Mouse (Mus musculus) midbrain, embryonic 10.5 days (tissue): ENCODE data around the gene Gm11172. TPM values are rescaled to one million over a fixed set of nuclear protein-coding genes. Genes with fewer than 3 reads are reported as not detected.

Source experiments
- DNase-seq: peaks from one replicate; pipeline ENCODE4 v3.0.0-alpha.2; 2017; ENCODE audit warnings: low spot score
- H3K27ac ChIP-seq: fragments of 300-500 bp; sonication (generic); replicated peaks from 2 replicates; pipeline ENCODE4 v1.5.1; 2016; ENCODE audit warnings: mild to moderate bottlenecking
- H3K27me3 ChIP-seq: fragments of 300-500 bp; sonication (generic); 2 replicates; pipeline ENCODE4 v1.6.1; 2016; ENCODE audit warnings: low read depth, mild to moderate bottlenecking; ENCODE audit not compliant: poor library complexity, severe bottlenecking
- H3K36me3 ChIP-seq: fragments of 300-500 bp; sonication (generic); 2 replicates; pipeline ENCODE4 v1.6.1; 2016; ENCODE audit warnings: mild to moderate bottlenecking, moderate library complexity
- H3K4me1 ChIP-seq: fragments of 300-500 bp; sonication (generic); 2 replicates; pipeline ENCODE4 v1.6.1; 2016
- H3K4me3 ChIP-seq: fragments of 300-500 bp; sonication (generic); 2 replicates; pipeline ENCODE4 v1.5.1; 2016; ENCODE audit warnings: mild to moderate bottlenecking, moderate library complexity
- H3K9me3 ChIP-seq: fragments of 300-500 bp; sonication (generic); replicated peaks from 2 replicates; pipeline ENCODE4 v1.6.1; 2016; ENCODE audit warnings: mild to moderate bottlenecking
- WGBS: fragments of 180-500 bp; shearing (Covaris S2); methylation state at CpG from one replicate; pipeline ENCODE4 v1.1.7; 2016; 5-methylcytosine and 5-hydroxymethylcytosine counted together
- polyA plus RNA-seq: library from polyadenylated mRNA; unstranded; fragments of >200 nt; fragmentation: Nextera tagmentation; extraction: Ambion mirVana; gene quantifications from 2 replicates; pipeline ENCODE4 v1.2.1, GENCODE M21; 2016

The Gm11172 gene
- polyA plus RNA-seq, 1 experiment from 2014 or later = not detected

DNA sequence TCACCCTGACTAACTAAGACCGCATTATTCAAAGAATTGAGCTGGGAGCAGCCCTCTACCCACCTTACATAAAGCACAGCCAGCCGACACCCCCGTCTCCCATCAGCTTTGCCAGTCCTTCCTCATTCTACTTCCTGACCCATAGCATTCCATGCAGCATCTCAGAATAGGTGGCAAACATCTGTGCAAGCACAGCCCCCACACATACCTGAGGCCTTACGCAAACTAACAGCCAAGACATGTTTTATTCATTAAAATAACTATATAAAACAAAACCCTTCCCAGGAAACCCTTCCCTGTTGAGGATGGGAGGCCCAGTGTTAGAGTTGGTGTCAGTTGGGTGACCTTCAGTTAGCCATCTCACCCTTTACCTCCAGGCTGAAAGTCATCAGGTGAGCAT lies 13.1 kb downstream of the Gm11172 start:
- no peak for DNase-seq
- 96% methylated on average over 4 of the region's 4 CpGs for WGBS
- no peak overlapping the region for H3K27ac ChIP-seq

DNA sequence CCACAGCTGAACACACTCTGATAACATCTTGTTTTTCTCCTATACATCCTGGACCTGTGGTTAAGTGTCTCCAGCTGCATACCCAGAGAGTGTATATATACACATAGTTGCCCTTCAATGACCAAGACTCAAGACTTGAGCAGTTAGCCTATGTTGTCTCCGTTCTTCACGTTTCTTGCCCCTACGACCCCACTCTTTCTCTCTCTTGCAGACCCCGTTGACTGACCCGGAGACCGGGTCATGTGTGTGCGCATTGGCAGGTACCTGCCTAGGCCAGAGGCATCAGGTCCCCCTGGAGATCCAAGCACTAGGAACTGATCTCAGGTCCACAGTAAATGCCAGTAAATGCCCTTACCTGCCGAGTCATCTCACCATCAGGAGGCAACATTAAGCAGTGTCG lies 14.6 kb downstream of the Gm11172 start:
- no peaks in the 10 kb centered on the region for H3K9me3 ChIP-seq
- H3K4me1 ChIP-seq = no peaks in the 10 kb centered on the region
- no peak overlapping the region for H3K27ac ChIP-seq
- DNase-seq = no peak
- WGBS = 92% methylated on average over 9 of the region's 9 CpGs
- no peak overlapping the region for H3K4me3 ChIP-seq
- no peaks in the 10 kb centered on the region for H3K36me3 ChIP-seq
- H3K27me3 ChIP-seq = no peaks in the 10 kb centered on the region

More for the DNA sequence above, 13.1 kb downstream of the Gm11172 start:
- no peaks in the 10 kb centered on the region for H3K36me3 ChIP-seq
- H3K4me3 ChIP-seq = no peak overlapping the region
- H3K9me3 ChIP-seq = no peaks in the 10 kb centered on the region
- H3K4me1 ChIP-seq = no peaks in the 10 kb centered on the region
- H3K27me3 ChIP-seq = no peaks in the 10 kb centered on the region

DNA sequence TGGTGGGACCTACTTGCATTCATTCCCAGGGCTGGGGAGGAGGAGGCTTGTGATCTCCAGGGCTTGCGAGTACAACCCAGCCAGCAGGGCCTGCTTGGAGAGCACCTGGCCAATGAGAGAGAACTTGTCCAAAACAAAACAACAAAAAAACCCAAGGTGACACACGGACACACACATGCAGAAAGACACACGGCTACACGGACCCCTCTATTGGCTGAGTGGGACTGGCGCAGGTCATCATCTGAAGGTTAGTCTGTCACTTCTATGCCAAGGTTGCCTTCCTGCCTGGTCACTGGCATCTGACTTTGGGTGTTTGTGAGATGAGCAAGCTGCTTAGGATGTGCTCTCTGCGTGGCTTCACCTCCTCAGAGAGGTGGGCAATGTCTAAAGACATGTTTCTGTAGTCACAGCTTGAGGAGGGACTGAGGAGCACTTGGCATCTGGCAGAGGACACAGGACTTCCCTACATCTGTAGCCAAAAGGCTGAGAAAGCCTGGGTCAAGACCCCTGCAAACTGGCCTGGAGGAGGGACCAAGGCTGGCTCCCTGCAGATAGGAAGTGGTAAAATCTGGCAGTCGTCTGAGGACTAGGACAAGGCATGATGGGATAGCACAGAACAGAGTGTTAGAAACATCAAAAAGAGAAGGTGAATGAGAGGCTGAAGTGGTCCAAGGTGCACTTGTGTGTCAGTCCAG lies 15.2 kb downstream of the Gm11172 start:
- H3K4me3 ChIP-seq = no peak overlapping the region
- no peaks in the 10 kb centered on the region for H3K27me3 ChIP-seq
- H3K27ac ChIP-seq = no peak overlapping the region
- H3K36me3 ChIP-seq = no peaks in the 10 kb centered on the region
- DNase-seq = no peak
- H3K4me1 ChIP-seq = no peaks in the 10 kb centered on the region
- H3K9me3 ChIP-seq = no peaks in the 10 kb centered on the region
- WGBS = 86% methylated on average over 7 of the region's 7 CpGs

DNA sequence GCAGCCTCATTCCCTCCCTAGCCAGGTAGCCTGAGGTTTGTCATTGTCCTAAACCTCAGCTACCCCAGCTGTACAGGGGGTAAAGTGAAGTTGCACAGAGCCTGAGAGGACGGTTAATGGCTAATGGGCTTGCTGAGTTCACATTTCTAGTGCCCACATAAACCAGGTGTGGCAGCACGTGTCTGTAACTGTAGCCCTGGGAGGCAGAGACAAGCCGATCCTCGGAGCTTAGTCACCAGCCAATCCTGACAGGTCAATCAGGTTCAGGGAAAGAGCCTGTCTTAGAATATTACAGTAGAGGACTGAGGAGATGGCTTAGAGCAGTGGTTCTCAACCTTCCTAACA lies 15.7 kb downstream of the Gm11172 start:
- Histone ChIP-seq H3K4me1 (no peaks in the 10 kb centered on the region), H3K36me3 (no peaks in the 10 kb centered on the region), H3K27me3 (peaks cover 4% of the 10 kb centered on the region; the same call in 1 of the 2 replicates), H3K9me3 (no peaks in the 10 kb centered on the region), H3K4me3 (no peak overlapping the region), H3K27ac (no peak overlapping the region)
- DNase-seq = no peak
- WGBS = 86% methylated on average over 4 of the region's 4 CpGs

DNA sequence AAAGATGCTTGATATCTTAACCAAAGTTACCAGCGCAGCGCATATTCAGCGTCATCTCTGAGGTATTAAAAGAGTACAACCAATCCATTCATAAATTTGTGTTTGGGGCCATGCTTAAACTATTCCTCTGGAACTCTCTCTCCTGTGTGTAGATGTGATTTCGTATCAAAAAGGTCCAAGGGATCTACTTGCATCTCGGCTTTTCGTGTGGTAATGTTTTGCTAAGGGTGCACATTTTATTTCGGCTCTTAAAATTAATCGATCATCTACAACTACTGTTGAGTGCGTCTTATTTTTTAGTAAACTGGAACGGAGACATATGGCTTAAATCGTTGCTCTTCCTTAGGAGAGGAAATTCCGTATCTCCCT lies 21.8 kb downstream of the Gm11172 start:
- Histone ChIP-seq H3K27ac (peak overlapping the region; percentile 97), H3K4me3 (peak overlapping the region; percentile 95)

DNA sequence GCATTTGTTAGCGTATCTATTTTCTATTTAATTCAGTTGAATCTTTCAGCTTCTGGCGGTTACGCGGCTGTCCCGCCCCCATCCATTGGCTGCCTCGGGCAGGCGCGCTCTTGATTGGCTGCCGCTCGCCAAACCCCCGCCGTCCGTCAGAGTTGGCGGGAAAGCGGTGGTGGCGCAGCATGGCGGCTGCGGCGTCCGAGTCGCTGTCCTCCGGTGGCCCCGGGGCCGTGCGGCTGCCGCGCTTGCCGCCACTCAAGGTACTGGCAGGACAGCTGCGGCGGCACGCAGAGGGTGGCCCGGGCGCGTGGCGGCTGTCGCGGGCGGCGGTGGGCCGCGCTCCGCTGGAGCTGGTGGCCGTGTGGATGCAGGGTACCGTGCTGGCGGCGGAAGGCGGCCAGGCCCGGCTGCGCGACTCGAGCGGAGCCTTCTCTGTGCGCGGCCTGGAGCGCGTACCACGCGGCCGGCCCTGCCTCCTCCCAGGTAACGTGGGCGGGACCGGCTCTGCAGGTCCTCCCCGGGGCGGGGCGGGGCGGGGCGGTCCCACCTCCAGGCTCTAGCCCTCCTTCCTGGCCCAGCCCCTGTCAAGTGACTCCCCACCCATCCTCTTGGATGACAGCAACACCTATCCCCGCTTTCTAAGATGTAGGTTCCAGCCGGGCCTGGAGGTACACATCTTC lies 22.3 kb downstream of the Gm11172 start, which contains the start of gene Rmi2:
TSS of gene Rmi2 (plus strand) at position 149 of the 677 bp plus-strand sequence.
- Histone ChIP-seq H3K27ac (peak within 1 kb of the TSS; percentile 97), H3K4me1 (peaks cover 40% of the 10 kb centered on the region), H3K4me3 (peak within 1 kb of the TSS; percentile 95), H3K36me3 (peaks cover 8% of the 10 kb centered on the region), H3K9me3 (no peaks in the 10 kb centered on the region), H3K27me3 (peaks cover 12% of the 10 kb centered on the region)
- peak; percentile 90 for DNase-seq
- under 1% methylated on average over 67 of the region's 69 CpGs for WGBS

More for the DNA sequence above, 21.8 kb downstream of the Gm11172 start:
- Histone ChIP-seq H3K27me3 (peaks cover 12% of the 10 kb centered on the region), H3K4me1 (peaks cover 39% of the 10 kb centered on the region), H3K9me3 (no peaks in the 10 kb centered on the region), H3K36me3 (peaks cover 3% of the 10 kb centered on the region; the same call in 1 of the 2 replicates)
- 12% methylated on average over 12 of the region's 12 CpGs for WGBS
- DNase-seq = no peak

DNA sequence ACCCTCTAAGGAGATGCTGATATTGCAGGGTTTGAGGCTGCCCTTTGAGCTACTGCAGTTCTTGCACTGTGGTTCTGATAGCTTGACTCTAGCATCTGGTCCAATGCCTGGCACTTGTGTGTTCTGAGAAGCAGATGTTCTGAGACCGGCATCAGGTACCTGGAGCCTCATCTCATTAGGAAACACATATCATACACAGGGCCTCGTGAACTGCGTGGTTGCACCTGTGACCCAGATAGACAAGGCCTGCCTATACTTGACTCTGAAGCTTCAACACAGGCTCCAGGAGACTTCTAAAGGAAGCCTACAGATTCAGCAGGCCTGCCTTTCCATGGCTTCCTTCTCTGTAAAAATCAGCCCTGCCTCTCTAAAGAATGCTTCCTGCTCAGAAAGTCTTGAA lies 23.7 kb downstream of the Gm11172 start:
- Histone ChIP-seq H3K27ac (no peak overlapping the region), H3K27me3 (peaks cover 12% of the 10 kb centered on the region), H3K4me3 (peak overlapping the region; percentile 95; the same call in 1 of the 2 replicates), H3K4me1 (peaks cover 40% of the 10 kb centered on the region), H3K36me3 (peaks cover 21% of the 10 kb centered on the region), H3K9me3 (no peaks in the 10 kb centered on the region)
- WGBS = 93% methylated on average over 3 of the region's 3 CpGs
- DNase-seq = no peak

DNA sequence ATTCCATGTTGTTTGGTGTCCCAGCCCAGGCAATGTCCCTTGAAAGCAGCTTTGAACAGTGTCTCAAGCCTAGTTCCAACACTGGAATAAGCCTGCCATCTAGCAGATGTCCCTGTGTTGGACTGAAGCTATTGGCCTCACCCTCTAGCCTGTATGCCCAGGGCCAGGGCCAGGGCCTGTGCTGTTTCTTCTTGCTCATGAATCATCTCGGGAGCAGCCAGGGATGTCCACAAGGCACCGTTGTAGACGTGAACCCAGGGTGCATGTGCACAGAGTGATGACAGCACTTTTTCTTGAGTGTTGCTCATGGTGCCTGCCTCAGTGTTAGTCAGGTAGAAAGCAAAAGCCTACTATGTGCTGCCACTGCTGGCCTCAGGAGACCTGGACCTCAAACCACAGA lies 24.5 kb downstream of the Gm11172 start:
- Histone ChIP-seq H3K27ac (no peak overlapping the region), H3K36me3 (peaks cover 22% of the 10 kb centered on the region), H3K27me3 (peaks cover 12% of the 10 kb centered on the region), H3K4me1 (peaks cover 41% of the 10 kb centered on the region), H3K4me3 (no peak overlapping the region), H3K9me3 (no peaks in the 10 kb centered on the region)
- WGBS = 94% methylated on average over 3 of the region's 3 CpGs
- DNase-seq = no peak

DNA sequence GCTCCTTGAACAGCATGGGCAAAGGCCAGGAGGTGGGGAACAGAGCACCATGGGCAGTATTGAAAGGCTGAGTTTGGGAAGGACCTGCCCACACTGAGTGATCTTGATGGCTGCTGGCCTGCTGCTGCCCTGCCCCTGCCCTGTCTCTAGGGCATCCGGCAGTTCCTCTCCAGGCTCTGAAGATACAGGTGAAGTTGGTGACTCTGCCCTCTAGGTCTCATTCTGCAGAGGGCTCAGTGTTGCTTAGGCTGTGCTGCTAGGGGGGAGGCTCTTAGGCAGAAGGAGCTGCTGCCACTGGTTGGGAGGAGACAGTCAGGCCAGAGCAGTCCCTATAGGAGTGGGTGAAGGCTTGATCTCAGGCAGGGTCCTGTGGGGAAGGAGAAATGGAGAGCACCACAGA lies 25.2 kb downstream of the Gm11172 start:
- Histone ChIP-seq H3K4me3 (no peak overlapping the region), H3K4me1 (peaks cover 43% of the 10 kb centered on the region), H3K27ac (peak overlapping the region; percentile 11; the same call in 1 of the 2 replicates), H3K36me3 (peaks cover 22% of the 10 kb centered on the region), H3K9me3 (no peaks in the 10 kb centered on the region), H3K27me3 (peaks cover 12% of the 10 kb centered on the region)
- DNase-seq = no peak
- 77% methylated on average over 1 of the region's 1 CpGs for WGBS

DNA sequence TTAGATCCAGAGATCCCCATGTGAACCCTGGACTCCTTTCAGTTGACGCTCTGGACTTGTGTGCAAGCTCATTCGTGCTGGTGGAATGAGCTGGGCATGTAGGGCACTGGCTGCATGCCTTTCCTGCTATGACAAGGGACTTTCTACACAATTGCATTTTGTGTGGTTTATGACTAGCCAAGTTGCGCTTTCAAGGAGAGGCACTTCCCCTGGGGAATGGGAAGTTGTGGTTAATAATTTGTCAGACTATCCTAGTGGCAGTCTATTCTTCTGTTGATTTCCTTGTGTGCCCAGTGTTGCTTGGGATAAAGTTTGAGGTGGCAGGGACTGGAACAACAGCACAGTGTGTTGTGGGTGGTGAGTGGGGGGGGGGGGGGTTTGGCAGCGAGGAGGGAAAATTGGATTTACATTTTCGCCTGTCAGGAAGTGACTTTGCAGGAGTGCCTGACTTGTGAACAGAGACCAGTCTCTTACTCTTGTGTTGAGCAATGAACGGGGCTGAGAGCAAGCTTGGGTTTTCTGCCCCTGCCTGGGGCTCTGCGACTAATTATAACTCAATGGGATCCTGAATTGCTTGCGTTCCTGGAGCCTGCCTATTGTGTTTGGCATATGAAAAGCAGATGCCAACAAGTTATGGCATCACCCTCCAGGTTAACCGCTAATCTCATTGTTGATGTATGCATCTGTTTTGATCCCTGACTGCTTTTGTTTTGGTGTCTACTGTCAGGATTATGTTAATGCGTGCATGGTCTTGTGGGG lies 26.0 kb downstream of the Gm11172 start:
- 62% methylated on average over 10 of the region's 10 CpGs for WGBS
- H3K27ac ChIP-seq = no peak overlapping the region
- no peak overlapping the region for H3K4me3 ChIP-seq
- peaks cover 22% of the 10 kb centered on the region for H3K36me3 ChIP-seq
- no peaks in the 10 kb centered on the region for H3K9me3 ChIP-seq
- DNase-seq = peak; percentile 18
- H3K27me3 ChIP-seq = peaks cover 6% of the 10 kb centered on the region
- H3K4me1 ChIP-seq = peaks cover 49% of the 10 kb centered on the region

DNA sequence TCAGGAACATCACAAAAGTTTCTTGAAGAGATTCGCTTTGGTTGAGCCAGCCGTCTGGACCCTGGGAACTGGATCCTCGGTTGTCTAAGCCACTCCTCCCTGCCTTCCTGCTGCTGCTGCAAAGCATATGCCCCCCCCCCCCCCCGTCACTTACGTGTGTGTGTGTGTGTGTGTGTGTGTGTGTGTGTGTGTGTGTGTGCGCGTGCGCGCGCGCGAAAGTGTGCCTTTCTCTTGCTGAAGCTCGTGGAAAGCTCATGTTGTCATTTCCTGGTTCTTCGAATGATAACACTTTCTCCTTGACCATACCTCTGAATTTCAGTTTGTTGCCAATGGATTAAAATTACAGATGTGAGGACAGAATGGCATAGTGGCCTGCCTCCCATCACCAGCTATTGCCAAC lies 27.3 kb downstream of the Gm11172 start:
- DNase-seq = no peak

DNA sequence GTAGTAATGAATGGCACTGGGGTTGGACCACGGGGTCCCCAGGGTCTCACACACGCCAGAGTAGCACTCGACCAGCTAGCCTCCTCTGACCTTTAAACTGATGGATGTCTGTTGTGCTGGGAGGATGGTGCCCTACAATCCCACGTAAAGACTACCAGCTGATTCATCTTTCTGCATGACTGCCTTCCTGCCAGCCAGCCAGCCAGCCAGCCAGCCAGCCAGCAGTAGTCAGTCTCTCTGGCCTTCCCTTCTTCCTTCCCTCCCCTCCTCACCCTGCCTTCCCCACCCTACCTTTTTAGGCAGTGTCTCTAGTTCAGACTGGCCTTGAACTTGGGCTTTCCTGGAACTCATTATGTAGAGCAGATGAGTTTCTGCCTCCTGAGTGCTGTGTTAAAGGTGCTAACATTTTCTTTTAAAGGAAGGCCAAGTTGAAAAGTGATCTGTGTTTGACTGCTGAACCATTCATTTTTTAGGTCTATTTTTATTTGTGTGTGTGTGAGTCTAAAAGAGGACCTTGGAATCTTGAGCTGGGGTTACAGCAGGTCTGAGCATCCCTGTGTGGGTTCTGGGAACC lies 29.7 kb downstream of the Gm11172 start:
- H3K36me3 ChIP-seq = peaks cover 22% of the 10 kb centered on the region
- peaks cover 37% of the 10 kb centered on the region for H3K4me1 ChIP-seq
- no peaks in the 10 kb centered on the region for H3K9me3 ChIP-seq
- no peak for DNase-seq
- 72% methylated on average over 4 of the region's 4 CpGs for WGBS
- H3K27me3 ChIP-seq = no peaks in the 10 kb centered on the region
- H3K27ac ChIP-seq = no peak overlapping the region
- no peak overlapping the region for H3K4me3 ChIP-seq

More for the DNA sequence above, 27.3 kb downstream of the Gm11172 start:
- Histone ChIP-seq H3K4me1 (peaks cover 56% of the 10 kb centered on the region), H3K27ac (no peak overlapping the region), H3K36me3 (peaks cover 22% of the 10 kb centered on the region), H3K9me3 (no peaks in the 10 kb centered on the region), H3K4me3 (no peak overlapping the region), H3K27me3 (no peaks in the 10 kb centered on the region)
- 97% methylated on average over 12 of the region's 14 CpGs for WGBS
